Mouse (Mus musculus): ENCODE results near the gene Ccno.
A peak's percentile ranks its signal among the peaks of the same experiment; 100 is the strongest.

The Ccno gene

DNA sequence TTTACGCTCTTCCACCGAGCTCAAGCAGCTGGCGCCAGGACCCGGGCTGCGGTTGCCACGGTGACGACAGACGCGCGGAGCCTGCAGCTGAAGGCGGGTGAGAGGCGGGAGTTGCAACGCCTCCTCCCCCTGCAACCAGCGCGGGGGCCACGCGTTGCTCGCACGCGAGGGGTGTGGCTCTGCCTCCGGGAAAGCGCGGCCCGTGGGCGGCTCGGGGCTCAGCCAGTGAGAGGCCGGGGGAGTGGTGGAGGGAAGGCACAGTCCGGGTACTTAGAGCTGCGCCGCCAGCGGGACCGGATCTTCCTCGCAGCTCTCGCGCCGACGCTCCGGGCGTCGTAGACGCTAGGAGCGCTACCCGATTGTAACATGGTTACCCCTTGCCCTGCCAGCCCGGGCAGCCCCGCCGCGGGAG is at the start of gene Ccno:
TSS of gene Ccno (plus strand) at position 271 of the 412 bp plus-strand sequence.
- peak; percentile 91 for DNase-seq (ENCODE audit: low spot score)

- no peak for DNase-seq (ENCODE audit: low spot score)
Observed at GRCm38 (mm10) chr13:112938130-112938529, 49.5 kb upstream of the Ccno start.

DNA sequence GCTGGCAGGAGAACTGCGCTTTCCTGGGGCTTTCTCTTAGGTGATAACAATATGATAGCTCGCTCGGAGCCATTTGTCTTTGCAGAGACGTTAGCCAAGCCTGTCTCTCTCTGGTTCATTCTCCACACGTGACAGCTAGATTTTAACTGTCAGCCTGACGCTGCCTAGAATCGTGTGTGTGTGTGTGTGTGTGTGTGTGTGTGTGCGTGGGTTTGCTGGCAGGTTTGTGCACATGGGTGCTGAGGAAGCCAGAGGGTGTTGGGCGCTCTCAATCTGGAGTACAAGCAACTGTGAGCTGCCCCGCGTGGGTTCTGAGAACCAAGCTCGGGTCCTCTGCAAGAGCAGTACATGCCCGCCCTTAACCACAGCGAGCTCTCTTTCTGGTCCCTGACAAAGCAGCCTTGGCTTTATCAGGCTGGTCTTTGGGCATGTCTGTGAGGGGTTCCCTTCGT is 45.7 kb upstream of the Ccno start:
- no peak for DNase-seq (ENCODE audit: low spot score)

GRCm38 (mm10) chr13:112945312-112945711 is 42.3 kb upstream of the Ccno start:
- no peak for DNase-seq (ENCODE audit: low spot score)

DNA sequence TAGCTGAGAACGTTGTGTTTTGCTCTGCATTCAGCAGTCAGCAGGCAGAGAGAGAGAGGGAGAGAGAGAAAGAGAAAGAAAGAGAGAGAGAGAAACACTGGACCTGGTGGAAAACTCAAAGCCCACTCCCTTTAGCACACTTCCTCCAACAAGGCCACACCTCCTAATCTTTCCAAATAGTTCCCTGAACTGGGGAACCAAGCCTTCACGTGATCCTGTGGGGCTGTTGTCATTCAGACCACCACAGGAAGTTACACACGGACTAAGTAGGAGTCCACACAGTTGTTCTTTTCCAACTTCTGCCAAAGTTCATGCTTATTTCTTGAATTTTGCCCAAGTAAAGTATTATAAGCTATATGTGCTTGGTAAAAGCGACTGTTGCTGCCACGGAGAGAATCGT is 41.7 kb upstream of the Ccno start:
- DNase-seq (ENCODE audit: low spot score): no peak

GRCm38 (mm10) chr13:112954067-112954466 is 33.5 kb upstream of the Ccno start:
- no peak for DNase-seq (ENCODE audit: low spot score)

GRCm38 (mm10) chr13:112963081-112963480 is 24.5 kb upstream of the Ccno start:
- no peak for DNase-seq (ENCODE audit: low spot score)

GRCm38 (mm10) chr13:112964421-112964820 is 23.2 kb upstream of the Ccno start:
- no peak for DNase-seq (ENCODE audit: low spot score)

DNA sequence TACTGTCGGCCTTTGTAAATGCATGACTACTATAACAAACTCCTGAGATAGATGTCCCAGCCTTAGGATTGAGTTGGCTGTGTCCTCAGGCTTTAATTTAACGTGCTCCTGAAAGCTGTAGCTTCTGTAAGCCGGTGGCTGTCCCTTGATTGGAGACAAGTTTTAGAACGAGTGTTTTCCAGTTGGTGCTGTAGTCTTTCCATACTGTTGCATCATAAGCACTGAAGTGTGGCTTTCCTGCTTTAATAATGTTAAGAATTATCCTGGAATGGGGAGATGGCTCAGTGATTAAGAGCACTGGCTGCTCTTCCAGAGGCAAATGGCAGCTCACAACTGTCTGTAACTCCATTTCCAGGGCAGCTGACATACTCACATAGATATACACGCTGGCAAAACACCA is 20.3 kb upstream of the Ccno start:
- DNase-seq (ENCODE audit: low spot score): no peak

DNA sequence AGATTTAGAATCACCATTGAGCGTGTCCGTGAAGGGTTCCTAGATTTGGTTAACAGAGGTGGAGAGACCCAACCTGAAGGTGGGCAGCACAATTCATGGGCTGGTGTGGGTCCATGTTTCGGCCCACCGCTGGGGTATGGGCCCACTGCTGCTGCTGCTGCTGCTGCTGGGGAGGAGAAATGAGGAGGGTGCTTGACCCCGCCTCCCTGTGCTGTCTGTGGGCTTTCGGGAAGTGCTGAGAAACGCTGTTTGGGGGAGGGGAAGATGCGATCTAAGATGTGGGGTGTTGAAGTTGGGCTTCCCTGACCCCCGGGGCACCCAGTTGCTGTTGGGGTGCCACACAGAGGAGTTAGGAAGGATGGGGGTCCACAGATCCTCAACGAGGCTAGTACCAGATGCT is 10.9 kb upstream of the Ccno start:
- no peak for DNase-seq (ENCODE audit: low spot score)

DNA sequence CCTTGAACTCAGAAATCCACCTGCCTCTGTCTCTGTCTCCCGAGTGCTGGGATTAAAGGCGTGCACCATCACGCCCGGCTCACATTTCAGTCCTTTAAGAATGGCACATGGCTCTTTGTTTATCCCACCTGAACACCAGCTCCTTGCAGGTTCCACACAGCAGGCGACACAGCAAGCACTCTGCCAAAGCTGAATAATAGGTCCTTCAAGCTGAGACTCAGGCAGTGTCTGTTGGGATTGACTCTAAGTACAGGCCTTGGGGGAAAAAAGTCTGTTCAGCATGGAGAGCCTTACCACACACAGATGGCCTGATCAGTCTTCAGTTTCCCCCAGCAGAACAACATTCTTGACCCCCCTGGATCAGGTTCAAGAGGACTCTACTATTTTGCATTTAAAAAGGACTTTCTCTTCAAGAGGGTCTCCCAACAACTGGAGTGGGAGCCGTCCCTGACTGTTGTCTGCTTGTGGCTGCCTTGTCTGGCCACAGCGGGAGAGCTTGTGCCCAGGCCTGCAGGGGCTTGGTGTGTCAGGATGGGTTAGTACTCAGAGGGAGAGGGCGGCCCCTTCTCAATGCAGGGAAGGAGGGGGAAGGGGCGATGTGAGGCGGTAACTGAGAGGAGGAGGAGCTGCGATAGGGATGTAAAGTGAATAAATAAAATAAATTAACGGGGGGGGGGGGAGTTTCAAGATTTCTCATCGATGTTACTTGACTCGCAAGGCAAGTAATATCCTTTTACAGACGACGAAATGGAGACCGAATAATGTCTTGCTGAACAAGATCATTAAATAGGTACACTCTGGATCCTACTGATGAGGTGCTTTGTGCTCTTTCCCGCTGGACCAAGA is 1.8 kb upstream of the Ccno start:
- no peak for DNase-seq (ENCODE audit: low spot score)

GRCm38 (mm10) chr13:112986451-112986950 is 1.1 kb upstream of the Ccno start:
- no peak for DNase-seq (ENCODE audit: low spot score)

DNA sequence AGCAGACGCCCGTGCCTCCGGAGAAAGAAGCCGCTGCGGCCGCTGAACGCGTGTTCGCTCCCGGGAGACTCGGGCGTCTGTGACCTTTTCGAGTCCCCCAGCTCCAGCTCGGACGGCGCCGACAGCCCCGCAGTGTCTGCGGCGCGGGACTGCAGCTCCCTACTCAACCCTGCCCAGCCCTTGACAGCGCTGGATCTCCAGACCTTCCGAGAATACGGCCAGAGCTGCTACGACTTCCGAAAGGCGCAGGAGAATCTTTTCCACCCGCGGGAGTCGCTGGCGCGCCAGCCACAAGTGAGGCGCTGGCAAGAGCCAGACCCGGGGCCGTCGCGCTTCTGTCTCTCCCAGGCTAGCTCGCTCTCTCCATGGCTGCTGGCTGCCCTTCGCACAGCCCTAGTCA is 389 bp downstream of the Ccno start:
- DNase-seq (ENCODE audit: low spot score): no peak

- DNase-seq (ENCODE audit: low spot score): no peak
Observed at GRCm38 (mm10) chr13:112988866-112989265, 1.3 kb downstream of the Ccno start.

DNA sequence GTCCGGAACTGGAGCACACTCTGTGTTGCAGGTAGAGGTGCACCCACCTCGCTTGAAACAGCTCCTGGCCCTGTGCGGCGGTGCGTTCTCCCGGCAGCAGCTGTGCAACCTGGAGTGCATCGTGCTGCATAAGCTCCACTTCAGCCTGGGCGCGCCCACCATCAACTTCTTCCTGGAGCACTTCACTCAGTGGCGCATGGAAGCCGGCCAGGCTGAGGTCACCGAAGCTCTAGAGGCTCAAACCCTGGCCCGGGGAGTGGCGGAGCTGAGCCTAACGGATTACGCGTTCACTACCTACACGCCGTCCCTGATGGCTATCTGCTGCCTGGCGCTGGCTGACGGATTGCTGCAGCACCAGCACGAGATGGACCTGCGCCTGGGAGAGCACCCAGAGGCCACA is 1.9 kb downstream of the Ccno start:
- no peak for DNase-seq (ENCODE audit: low spot score)

- no peak for DNase-seq (ENCODE audit: low spot score)
Observed at GRCm38 (mm10) chr13:112990346-112990745, 2.7 kb downstream of the Ccno start.

GRCm38 (mm10) chr13:112993531-112994152 is 6.0 kb downstream of the Ccno start, which contains the start of gene Mcidas:
Gene Mcidas, plus strand, starts transcription at chr13:112993845.
- DNase-seq (ENCODE audit: low spot score): no peak

DNA sequence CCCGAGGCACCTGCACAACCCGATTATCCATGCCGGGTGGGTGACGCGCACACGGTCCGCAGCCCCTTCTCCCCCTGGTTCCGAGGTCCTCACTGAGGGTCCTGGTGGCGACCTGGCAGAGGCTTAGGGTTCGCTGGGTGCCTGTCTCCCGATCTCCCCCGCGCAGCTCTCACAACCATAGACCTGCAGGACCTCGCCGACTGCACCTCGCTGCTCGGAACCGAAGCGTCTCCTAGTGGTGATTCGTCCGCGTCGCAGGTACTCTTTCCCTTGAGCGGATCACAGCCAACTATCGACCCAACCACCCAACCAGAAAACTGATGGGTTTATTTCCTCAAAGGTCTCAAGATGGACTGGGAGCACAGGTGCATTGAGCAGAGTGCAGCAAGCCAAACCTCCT is 6.6 kb downstream of the Ccno start:
- DNase-seq (ENCODE audit: low spot score): peak; percentile 58

DNA sequence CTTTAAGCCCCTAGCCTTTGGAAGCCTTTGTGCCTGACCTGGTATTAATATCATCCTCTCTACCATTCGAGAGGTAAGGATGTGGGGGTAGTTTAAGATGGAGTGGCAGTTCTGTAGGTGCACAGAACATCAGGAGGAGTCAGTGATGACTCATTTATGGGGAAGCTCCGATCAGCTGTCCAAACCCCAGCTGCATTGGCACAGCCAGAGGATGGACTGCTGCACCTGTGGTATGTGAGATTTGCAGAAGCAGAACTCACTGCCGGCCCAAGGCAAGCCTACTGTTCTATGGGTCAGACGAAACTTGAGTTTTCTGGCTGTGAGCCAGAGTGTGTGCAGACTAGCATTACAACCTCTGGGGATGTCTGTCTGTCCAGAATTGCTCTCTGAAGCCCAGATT is 8.8 kb downstream of the Ccno start:
- DNase-seq (ENCODE audit: low spot score): no peak

DNA sequence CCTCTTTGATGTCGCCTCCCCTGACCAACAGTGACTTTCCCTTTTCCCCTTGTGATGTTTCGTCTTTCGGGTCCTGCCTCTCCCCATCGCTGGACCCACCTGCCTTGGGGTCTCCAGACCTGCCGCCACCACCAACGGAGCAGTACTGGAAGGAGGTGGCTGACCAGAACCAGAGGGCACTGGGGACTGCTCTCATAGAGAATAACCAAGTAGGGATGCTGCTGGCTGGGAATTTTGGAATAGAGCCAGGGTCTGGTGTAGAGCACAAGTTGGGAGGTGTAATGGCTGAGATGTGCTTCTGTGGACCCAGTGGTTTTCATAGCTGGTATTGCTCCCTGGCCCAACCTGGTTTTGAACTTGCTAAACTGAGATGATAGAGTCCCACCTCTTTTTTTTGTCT is 9.8 kb downstream of the Ccno start:
- no peak for DNase-seq (ENCODE audit: low spot score)

DNA sequence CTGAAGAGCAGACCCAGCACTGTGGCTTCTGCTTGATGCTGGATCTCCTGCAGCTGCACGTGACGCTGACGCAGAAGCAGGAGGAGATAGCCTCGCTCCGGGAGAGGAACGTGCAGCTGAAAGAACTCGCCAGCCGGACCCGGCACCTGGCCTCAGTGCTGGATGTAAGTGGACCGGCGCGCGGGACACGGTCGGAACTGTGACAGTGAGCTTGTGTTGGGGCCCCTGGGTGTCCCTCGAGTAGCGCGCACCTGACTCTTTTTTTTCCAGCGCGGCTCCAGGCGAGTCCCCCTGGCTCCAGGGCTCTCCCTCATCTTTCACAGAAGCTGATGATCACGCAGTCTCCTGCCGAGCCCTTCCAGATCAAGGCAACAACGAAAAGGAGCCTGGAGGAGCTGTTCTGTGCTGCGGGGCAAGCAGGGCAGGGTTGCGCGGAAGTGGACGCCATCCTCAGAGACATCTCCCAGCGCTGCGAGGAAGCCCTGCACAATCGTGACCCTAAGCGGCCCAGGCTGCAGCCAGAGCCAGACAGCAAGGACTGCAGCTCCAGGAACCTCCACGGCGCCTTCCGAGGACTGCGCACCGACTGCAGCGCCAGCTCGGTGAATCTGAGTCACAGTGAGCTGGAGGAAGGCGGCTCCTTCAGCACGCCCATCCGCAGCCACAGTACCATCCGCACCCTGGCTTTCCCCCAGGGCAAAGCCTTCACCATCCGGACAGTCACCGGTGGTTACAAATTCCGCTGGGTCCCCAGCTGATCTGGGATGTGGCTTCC is 11.0 kb downstream of the Ccno start:
- peak; percentile 35 for DNase-seq (ENCODE audit: low spot score)

DNA sequence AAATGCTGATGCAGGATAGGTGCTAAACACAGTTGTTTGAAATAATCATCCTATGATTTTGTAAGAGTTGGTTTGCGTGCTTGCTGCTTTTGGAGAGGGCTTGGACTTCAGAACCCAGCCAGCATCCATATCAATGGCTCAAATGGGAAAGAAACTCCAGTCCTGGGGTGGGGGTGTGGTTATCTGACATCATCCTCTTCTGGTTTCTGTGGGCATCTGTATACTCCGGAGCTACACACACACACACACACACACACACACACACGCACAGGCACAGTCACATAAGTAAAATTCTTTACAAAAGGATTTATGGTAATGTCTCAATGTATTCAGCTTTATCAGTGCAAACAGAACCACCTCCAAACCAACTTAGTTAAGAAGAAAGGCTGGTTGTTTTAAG is 12.5 kb downstream of the Ccno start:
- DNase-seq (ENCODE audit: low spot score): no peak
